Mouse (Mus musculus): ENCODE results near the gene Exoc3l2. TPM values are rescaled to one million over a fixed set of nuclear protein-coding genes. Genes with fewer than 3 reads are reported as not detected.

Gene Exoc3l2
- polyA plus RNA-seq, 1 experiment from 2014 or later, result 0.46 TPM

DNA sequence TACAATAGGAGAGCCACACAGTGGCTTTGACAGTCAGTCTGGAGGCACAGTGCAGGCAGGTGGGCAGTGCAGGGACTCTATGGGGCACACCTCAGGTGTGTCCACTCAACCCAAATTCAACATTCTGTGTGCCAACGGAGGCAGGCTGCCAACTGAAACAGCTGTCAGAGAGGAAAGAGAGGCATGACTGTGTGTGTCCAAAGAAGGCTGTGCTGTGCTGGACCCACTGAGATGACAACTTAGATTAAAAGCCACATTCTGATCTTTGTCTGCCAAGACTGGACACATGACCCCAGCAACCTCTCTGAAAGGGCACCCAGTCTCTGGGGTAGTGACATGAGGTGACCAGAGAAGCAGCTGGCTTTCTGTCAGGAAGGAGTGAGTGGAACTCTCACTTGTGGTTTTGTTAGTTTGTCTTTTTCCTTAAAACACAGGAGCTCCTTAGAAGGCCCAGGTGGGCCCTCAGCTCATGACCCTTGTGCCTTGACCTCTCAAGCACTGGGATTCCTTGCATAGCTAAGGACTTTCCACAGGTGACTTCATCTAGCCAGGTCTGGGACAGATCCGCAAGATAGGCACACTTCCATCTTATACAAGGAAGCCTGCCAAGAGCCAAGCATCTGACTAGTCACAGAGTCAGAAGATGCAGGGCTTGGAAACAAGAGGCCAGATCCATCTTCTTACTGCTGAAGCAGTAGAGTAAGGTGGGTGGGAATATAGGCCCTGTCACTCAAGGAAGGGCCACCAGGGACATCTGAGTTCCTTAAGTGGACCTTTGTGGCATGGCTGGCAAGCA lies 77.8 kb downstream of the Exoc3l2 start:
- no peak overlapping the region for H3K27ac ChIP-seq (ENCODE audit: low read length)

DNA sequence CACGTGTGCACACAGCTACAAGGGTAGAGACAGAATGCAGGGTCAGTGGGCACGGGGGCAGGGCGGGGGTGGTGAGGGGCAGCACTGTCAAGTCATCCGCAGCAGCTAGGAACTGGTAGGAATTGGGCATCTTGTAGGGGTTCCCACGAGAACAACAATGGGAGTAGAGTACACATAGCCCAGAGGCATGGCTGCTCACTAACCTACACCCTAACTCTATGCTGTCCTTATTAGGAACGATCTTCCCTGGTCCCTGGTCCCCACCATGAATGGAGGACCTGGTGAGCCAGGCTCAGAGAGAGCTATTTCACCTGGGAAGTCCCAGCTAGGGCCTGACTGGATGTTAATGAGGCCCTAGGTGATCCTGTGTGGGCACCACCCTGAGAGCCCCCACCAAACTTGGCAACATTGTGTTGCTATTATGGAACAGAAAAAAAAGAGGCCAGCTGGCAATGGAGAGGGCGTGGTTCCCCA lies 78.6 kb downstream of the Exoc3l2 start:
- peak overlapping the region; percentile 4; the same call in 1 of the 2 replicates for H3K27ac ChIP-seq (ENCODE audit: low read length)
- no peak overlapping the region for H3K4me3 ChIP-seq (ENCODE audit: low read length)
- H3K9ac ChIP-seq (ENCODE audit: low read depth, low read length), result 0 out of 2 replicates have a peak overlapping the region, but pooled peaks have one; percentile 24
- no peaks in the 10 kb centered on the region for H3K9me3 ChIP-seq (ENCODE audit: control insufficient read depth, low read length)
- peaks cover 25% of the 10 kb centered on the region for H3K4me1 ChIP-seq (ENCODE audit: control insufficient read depth, insufficient read depth, low read length)
- H3K4me2 ChIP-seq (ENCODE audit: low read depth, low read length), result no peak overlapping the region
- ATAC-seq, result peak; percentile 6; the same call in 1 of the 2 replicates
- no peaks in the 10 kb centered on the region for H3K27me3 ChIP-seq (replicated peaks; ENCODE audit: control insufficient read depth, insufficient read depth, low read length)
- H3K36me3 ChIP-seq (ENCODE audit: control insufficient read depth, insufficient read depth, low read length), result no peaks in the 10 kb centered on the region
- WGBS, result 78% methylated on average over 7 of the region's 7 CpGs

More for the DNA sequence above, 77.8 kb downstream of the Exoc3l2 start:
- H3K9ac ChIP-seq (ENCODE audit: low read depth, low read length), result no peak overlapping the region
- H3K4me1 ChIP-seq (ENCODE audit: control insufficient read depth, insufficient read depth, low read length), result peaks cover 18% of the 10 kb centered on the region
- ATAC-seq, result no peak
- no peaks in the 10 kb centered on the region for H3K27me3 ChIP-seq (replicated peaks; ENCODE audit: control insufficient read depth, insufficient read depth, low read length)
- no peaks in the 10 kb centered on the region for H3K9me3 ChIP-seq (ENCODE audit: control insufficient read depth, low read length)
- no peak overlapping the region for H3K4me2 ChIP-seq (ENCODE audit: low read depth, low read length)
- no peaks in the 10 kb centered on the region for H3K36me3 ChIP-seq (ENCODE audit: control insufficient read depth, insufficient read depth, low read length)
- H3K4me3 ChIP-seq (ENCODE audit: low read length), result no peak overlapping the region
- 83% methylated on average over 2 of the region's 2 CpGs for WGBS

DNA sequence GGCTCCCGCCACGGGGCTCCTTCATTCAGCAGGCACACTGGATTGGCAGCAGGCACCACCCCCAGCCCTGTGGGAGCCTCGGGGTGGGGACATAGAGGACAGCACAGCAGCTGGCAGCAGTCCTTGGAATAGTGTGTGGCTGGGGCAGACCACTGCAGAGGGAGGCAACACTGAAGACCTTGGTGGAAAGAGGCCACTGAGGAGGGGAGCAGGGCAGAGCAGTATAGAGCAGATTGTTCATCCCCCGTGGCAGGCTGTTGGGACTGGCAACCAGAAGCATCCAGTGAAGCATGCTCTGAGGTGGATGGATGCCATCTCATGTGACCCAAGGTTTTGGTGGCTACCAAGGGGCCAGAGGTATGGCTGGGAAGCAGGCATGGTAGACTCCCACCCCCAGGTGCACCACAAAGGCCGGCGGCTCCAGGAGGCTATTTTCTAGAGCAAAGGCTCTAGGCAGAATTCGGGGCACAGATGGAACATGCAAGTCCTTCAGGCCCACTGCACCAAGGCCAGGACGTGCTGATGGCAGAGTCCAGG lies 79.1 kb downstream of the Exoc3l2 start:
- 70% methylated on average over 8 of the region's 8 CpGs for WGBS
- H3K9ac ChIP-seq (ENCODE audit: low read depth, low read length), result 0 out of 2 replicates have a peak overlapping the region, but pooled peaks have one; percentile 24
- peak overlapping the region; percentile 4; the same call in 1 of the 2 replicates for H3K27ac ChIP-seq (ENCODE audit: low read length)
- H3K36me3 ChIP-seq (ENCODE audit: control insufficient read depth, insufficient read depth, low read length), result no peaks in the 10 kb centered on the region
- no peaks in the 10 kb centered on the region for H3K27me3 ChIP-seq (replicated peaks; ENCODE audit: control insufficient read depth, insufficient read depth, low read length)
- H3K4me2 ChIP-seq (ENCODE audit: low read depth, low read length), result no peak overlapping the region
- peaks cover 25% of the 10 kb centered on the region for H3K4me1 ChIP-seq (ENCODE audit: control insufficient read depth, insufficient read depth, low read length)
- no peak overlapping the region for H3K4me3 ChIP-seq (ENCODE audit: low read length)
- ATAC-seq, result peak; percentile 46; the same call in 1 of the 2 replicates
- H3K9me3 ChIP-seq (ENCODE audit: control insufficient read depth, low read length), result no peaks in the 10 kb centered on the region

DNA sequence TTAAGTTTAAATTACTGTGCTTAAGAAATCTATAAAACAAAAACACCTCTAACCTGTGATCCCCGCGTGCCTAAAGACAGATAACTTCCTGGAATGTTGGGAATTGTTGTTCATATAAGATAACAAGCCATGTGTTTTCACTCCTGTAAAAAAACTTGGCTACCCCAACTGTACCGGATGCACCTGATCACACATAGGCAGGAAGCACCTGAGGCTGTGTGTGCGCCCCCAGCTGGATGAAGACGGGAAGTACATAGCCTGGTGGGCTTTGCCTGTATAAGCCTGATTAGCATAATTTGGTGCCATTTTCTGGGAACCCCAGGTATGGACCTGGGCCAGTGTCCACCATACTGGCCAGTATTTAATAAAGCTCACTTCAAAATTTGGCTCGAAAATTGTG lies 80.5 kb downstream of the Exoc3l2 start:
- Histone ChIP-seq H3K4me3 (ENCODE audit: low read length) (no peak overlapping the region), H3K4me2 (ENCODE audit: low read depth, low read length) (no peak overlapping the region), H3K4me1 (ENCODE audit: control insufficient read depth, insufficient read depth, low read length) (peaks cover 34% of the 10 kb centered on the region), H3K27me3 (replicated peaks; ENCODE audit: control insufficient read depth, insufficient read depth, low read length) (no peaks in the 10 kb centered on the region), H3K36me3 (ENCODE audit: control insufficient read depth, insufficient read depth, low read length) (no peaks in the 10 kb centered on the region), H3K9ac (ENCODE audit: low read depth, low read length) (no peak overlapping the region), H3K9me3 (ENCODE audit: control insufficient read depth, low read length) (no peaks in the 10 kb centered on the region), H3K27ac (ENCODE audit: low read length) (no peak overlapping the region)
- WGBS, result 48% methylated on average over 6 of the region's 6 CpGs
- no peak for ATAC-seq

GRCm38 (mm10) chr7:19546007-19546406 lies 82.9 kb downstream of the Exoc3l2 start:
- H3K9ac ChIP-seq (ENCODE audit: low read depth, low read length), result no peak overlapping the region
- H3K36me3 ChIP-seq (ENCODE audit: control insufficient read depth, insufficient read depth, low read length), result no peaks in the 10 kb centered on the region
- 29% methylated on average over 3 of the region's 3 CpGs for WGBS
- no peak overlapping the region for H3K4me3 ChIP-seq (ENCODE audit: low read length)
- 0 out of 2 replicates have a peak overlapping the region, but pooled peaks have one; percentile 27 for H3K27ac ChIP-seq (ENCODE audit: low read length)
- no peaks in the 10 kb centered on the region for H3K9me3 ChIP-seq (ENCODE audit: control insufficient read depth, low read length)
- peak; percentile 21; the same call in 1 of the 2 replicates for ATAC-seq
- H3K4me2 ChIP-seq (ENCODE audit: low read depth, low read length), result no peak overlapping the region
- H3K27me3 ChIP-seq (replicated peaks; ENCODE audit: control insufficient read depth, insufficient read depth, low read length), result no peaks in the 10 kb centered on the region
- peaks cover 34% of the 10 kb centered on the region for H3K4me1 ChIP-seq (ENCODE audit: control insufficient read depth, insufficient read depth, low read length)

Other genes with a start within 250 kb of the Exoc3l2 start
- 40.6 and 40.9 TPM in 2 replicates for gene Opa3, start 235.0 kb upstream of the Exoc3l2 start, polyA plus RNA-seq (2015; fragmentation: Nextera tagmentation; extraction: Ambion mirVana)
- 106 and 120 TPM in 2 replicates for gene Vasp, start 191.5 kb upstream of the Exoc3l2 start, polyA plus RNA-seq (2015; fragmentation: Nextera tagmentation; extraction: Ambion mirVana)
- gene Ppm1n, start 183.3 kb upstream of the Exoc3l2 start, polyA plus RNA-seq (2015; fragmentation: Nextera tagmentation; extraction: Ambion mirVana), result 0.29 and 0.32 TPM in 2 replicates
- 10.3 and 11.8 TPM in 2 replicates for gene Rtn2, start 180.7 kb upstream of the Exoc3l2 start, polyA plus RNA-seq (2015; fragmentation: Nextera tagmentation; extraction: Ambion mirVana)
- gene Fosb, start 153.3 kb upstream of the Exoc3l2 start, polyA plus RNA-seq (2015; fragmentation: Nextera tagmentation; extraction: Ambion mirVana), result 0.10 and 0.21 TPM in 2 replicates
- 45.8 and 51.3 TPM in 2 replicates for gene Ercc1, start 118.6 kb upstream of the Exoc3l2 start, polyA plus RNA-seq (2015; fragmentation: Nextera tagmentation; extraction: Ambion mirVana)
- 19.1 and 24.3 TPM in 2 replicates for gene Cd3eap, start 103.8 kb upstream of the Exoc3l2 start, polyA plus RNA-seq (2015; fragmentation: Nextera tagmentation; extraction: Ambion mirVana)
- gene Ppp1r13l, start 103.6 kb upstream of the Exoc3l2 start, polyA plus RNA-seq (2015; fragmentation: Nextera tagmentation; extraction: Ambion mirVana), result 3.1 and 4.2 TPM in 2 replicates
- 15.5 and 17.6 TPM in 2 replicates for gene Ercc2, start 81.3 kb upstream of the Exoc3l2 start, polyA plus RNA-seq (2015; fragmentation: Nextera tagmentation; extraction: Ambion mirVana)
- gene Klc3, start 59.2 kb upstream of the Exoc3l2 start, polyA plus RNA-seq (2015; fragmentation: Nextera tagmentation; extraction: Ambion mirVana), result 2.7 and 2.9 TPM in 2 replicates
- gene Ckm, start 58.6 kb upstream of the Exoc3l2 start, polyA plus RNA-seq (2015; fragmentation: Nextera tagmentation; extraction: Ambion mirVana), result 15.3 and 17.6 TPM in 2 replicates
- 3.7 and 4.4 TPM in 2 replicates for gene Mark4, start 4.5 kb upstream of the Exoc3l2 start, polyA plus RNA-seq (2015; fragmentation: Nextera tagmentation; extraction: Ambion mirVana)
- 1.4 and 2.0 TPM in 2 replicates for gene Bloc1s3, start 45.0 kb downstream of the Exoc3l2 start, polyA plus RNA-seq (2015; fragmentation: Nextera tagmentation; extraction: Ambion mirVana)
- 147 and 159 TPM in 2 replicates for gene Trappc6a, start 45.1 kb downstream of the Exoc3l2 start, polyA plus RNA-seq (2015; fragmentation: Nextera tagmentation; extraction: Ambion mirVana)
- 0.06 and 0.07 TPM in 2 replicates for gene Nkpd1, start 54.5 kb downstream of the Exoc3l2 start, polyA plus RNA-seq (2015; fragmentation: Nextera tagmentation; extraction: Ambion mirVana)
- gene Ppp1r37, start 99.7 kb downstream of the Exoc3l2 start, polyA plus RNA-seq (2015; fragmentation: Nextera tagmentation; extraction: Ambion mirVana), result 15.5 and 18.6 TPM in 2 replicates
- gene Zfp296, start 114.0 kb downstream of the Exoc3l2 start, polyA plus RNA-seq (2015; fragmentation: Nextera tagmentation; extraction: Ambion mirVana), result 0.42 and 0.64 TPM in 2 replicates
- 132 and 137 TPM in 2 replicates for gene Gemin7, start 114.3 kb downstream of the Exoc3l2 start, polyA plus RNA-seq (2015; fragmentation: Nextera tagmentation; extraction: Ambion mirVana)
- gene Clasrp, start 141.2 kb downstream of the Exoc3l2 start, polyA plus RNA-seq (2015; fragmentation: Nextera tagmentation; extraction: Ambion mirVana), result 30.3 and 32.5 TPM in 2 replicates
- gene Relb, start 166.1 kb downstream of the Exoc3l2 start, polyA plus RNA-seq (2015; fragmentation: Nextera tagmentation; extraction: Ambion mirVana), result 8.8 and 10.6 TPM in 2 replicates
- 70.5 and 77.6 TPM in 2 replicates for gene Clptm1, start 201.7 kb downstream of the Exoc3l2 start, polyA plus RNA-seq (2015; fragmentation: Nextera tagmentation; extraction: Ambion mirVana)
- 463 and 798 TPM in 2 replicates for gene Apoc2, start 214.6 kb downstream of the Exoc3l2 start, polyA plus RNA-seq (2015; fragmentation: Nextera tagmentation; extraction: Ambion mirVana)
- gene Gm44805, start 218.1 kb downstream of the Exoc3l2 start, polyA plus RNA-seq (2015; fragmentation: Nextera tagmentation; extraction: Ambion mirVana), result not detected in 2 replicates
- 2.6 and 8.3 TPM in 2 replicates for gene Apoc4, start 218.1 kb downstream of the Exoc3l2 start, polyA plus RNA-seq (2015; fragmentation: Nextera tagmentation; extraction: Ambion mirVana)
- 39.5 and 43.2 TPM in 2 replicates for gene Apoc1, start 229.3 kb downstream of the Exoc3l2 start, polyA plus RNA-seq (2015; fragmentation: Nextera tagmentation; extraction: Ambion mirVana)
- gene Apoe, start 235.9 kb downstream of the Exoc3l2 start, polyA plus RNA-seq (2015; fragmentation: Nextera tagmentation; extraction: Ambion mirVana), result 314 and 355 TPM in 2 replicates